Mouse (Mus musculus): ENCODE data around the gene Fsd1.
"Not testable (repeated sequence)": the region's sequence is repeated elsewhere in the genome, so short reads cannot be mapped to it uniquely, and the experiment has no call there.

Fsd1 gene

GRCm38 (mm10) chr17:55986030-55986961, at the start of gene Fsd1:
Fsd1 (plus strand) TSS chr17:55986509.
- no peak for DNase-seq

DNA sequence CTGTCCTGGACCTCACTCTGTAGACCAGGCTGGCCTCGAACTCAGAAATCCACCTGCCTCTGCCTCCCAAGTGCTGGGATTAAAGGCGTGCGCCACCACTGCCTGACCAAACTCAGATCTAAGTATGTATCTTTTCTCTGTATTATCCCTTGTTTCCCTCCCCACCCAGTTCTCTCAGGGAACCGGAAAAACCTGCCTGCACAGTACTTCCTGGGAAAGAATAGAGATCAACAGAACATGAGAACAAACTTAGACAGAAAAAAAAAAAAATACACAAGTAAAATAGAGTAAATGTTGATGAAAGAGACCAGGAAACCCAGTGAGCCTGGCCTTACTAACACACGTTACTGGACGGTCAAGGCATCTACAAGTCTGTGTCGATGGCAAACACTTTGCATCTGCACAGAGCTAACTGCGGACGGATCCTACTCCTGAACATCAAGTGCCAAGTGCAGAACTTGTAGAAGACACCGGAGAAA, 41.9 kb upstream of the Fsd1 start:
- not testable (repeated sequence) for DNase-seq

- peak; percentile 96 for DNase-seq
Observed at GRCm38 (mm10) chr17:55944866-55945682, 41.2 kb upstream of the Fsd1 start.

DNA sequence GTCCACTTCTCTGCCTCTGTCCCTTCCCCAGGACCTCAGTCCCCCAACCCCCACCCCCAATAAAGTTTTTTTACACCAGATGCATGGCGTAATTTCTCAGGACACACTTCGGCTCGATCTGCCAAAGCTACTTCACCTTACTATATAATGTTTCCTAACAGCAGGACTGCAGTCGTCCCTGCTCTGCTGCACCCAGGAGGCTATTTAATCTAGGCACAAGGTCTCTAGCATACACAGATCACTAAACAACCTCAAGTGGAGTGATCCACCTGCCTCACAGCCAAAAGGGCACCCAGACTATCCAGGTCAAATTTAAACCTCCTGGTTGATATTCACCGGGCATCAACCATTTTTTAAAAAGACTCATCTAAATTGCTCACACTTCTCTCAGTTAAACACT, 40.6 kb upstream of the Fsd1 start:
- DNase-seq: no peak

- DNase-seq: no peak
Observed at GRCm38 (mm10) chr17:55948647-55949046, 37.7 kb upstream of the Fsd1 start.

DNA sequence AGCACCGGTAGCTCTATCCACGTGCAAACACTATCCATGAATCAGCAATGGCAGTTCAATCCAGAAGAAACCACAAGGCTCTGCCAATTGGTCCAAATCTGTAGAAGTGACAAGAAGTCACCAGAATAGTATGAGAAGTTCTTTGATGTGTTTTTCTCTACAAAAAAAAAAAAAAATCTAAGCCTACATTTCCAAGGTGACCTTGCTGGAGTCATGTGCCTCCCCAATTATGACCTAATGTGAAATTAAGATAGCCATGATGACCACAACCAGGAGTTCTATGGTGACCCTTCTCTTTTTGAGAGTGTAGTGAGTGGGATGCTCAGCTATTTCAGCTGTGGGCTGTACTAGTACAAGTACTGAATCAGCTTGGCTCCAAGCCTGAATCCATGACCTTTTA, 36.9 kb upstream of the Fsd1 start, which contains the start of gene Zfp119b:
Zfp119b (minus strand) TSS at position 101 of the 400 bp plus-strand sequence.
- DNase-seq: no peak

- DNase-seq: no peak
Observed at GRCm38 (mm10) chr17:55950601-55951000, 35.7 kb upstream of the Fsd1 start.

GRCm38 (mm10) chr17:55952041-55952440, 34.3 kb upstream of the Fsd1 start:
- no peak for DNase-seq

- DNase-seq: no peak
Observed at GRCm38 (mm10) chr17:55952447-55953027, 33.8 kb upstream of the Fsd1 start, which contains the start of gene Ebi3. Ebi3 (plus strand) TSS chr17:55952640.

- DNase-seq: no peak
Observed at GRCm38 (mm10) chr17:55953751-55954150, 32.6 kb upstream of the Fsd1 start.

- DNase-seq: no peak
Observed at GRCm38 (mm10) chr17:55954229-55954628, 32.1 kb upstream of the Fsd1 start.

GRCm38 (mm10) chr17:55956129-55956528, 30.2 kb upstream of the Fsd1 start:
- peak; percentile 80 to 83 for DNase-seq

- DNase-seq: no peak
Observed at GRCm38 (mm10) chr17:55956591-55956990, 29.7 kb upstream of the Fsd1 start.

GRCm38 (mm10) chr17:55957168-55957567, 29.1 kb upstream of the Fsd1 start:
- DNase-seq: peak; percentile 49 to 78

DNA sequence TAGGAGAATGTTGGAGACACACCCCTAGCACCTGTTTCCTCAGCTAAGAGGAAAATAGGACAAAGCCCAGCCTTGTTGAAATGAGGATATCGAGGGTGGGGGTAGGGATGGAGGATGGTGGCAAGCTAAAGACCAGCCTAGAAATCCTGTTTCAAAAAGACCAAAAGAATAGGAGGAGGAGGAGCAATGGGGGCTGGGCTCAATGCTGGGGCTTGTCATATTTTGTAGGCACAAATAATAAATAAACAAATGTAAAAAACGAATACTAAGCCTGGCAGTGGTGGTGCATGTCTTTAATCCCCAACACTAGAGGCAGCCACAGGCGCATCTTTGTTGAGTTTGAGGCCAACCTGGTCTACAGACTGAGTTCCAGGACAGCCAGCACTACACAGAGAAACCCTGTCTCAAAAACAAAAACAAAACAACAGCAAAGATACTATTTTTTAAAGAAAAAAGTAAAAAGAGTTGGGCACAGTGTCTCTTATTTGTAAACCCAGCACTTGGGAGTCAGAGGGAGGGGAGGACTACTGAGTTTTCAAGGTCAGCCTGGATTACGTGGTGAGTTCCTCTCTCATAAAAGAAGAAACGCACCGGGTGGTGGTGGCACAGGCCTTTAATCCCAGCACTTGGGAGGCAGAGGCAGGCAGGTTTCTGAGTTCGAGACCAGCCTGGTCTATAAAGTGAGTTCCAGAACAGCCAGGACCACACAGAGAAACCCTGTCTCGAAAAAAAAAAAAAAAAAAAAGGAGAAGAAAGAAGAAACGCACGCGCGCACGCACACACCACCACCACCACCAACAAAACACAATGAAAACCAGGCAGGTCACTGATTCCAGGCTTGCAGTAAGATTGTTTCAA, 28.4 kb upstream of the Fsd1 start:
- no peak for DNase-seq

- no peak for DNase-seq
Observed at GRCm38 (mm10) chr17:55958584-55958886, 27.8 kb upstream of the Fsd1 start.

DNA sequence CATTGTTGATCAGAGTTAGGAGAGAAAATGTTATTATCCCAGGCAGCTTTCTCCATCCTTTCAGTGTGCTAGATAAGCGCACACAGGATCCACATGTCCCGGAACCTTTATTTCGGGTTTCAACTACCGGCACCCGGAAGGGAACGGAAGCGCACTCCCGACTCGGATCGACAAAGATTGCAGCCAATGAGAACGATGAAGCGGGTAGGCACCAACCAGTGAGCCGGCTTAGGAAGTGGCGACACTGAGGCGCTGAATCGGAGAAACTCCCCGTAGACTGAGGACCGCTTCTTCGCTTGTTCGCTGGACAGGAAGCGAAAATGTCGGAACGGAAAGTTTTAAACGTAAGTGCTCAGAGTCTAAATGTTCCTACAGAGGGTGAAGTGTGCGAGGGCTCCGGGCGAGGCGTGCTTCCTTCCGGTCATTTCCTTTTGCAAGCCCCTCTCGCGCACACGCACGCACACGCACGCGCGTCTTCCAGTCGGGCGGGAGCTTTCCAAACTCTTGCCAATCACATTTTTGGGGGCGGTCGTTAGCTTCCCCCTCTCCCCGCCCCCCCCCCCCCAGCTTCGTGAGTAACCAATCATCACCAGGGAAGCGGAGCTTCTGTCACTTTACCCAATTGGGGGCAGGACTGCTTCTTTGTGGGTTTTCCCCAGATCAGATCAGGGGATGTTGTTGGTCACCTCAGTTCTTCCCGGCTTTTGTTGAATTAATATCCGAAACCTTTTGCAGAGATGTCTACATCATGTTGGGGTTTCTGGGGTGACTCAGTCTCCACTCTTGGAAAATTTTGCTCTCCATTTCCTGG, 27.2 kb upstream of the Fsd1 start, which contains the start of gene Yju2:
Yju2 (plus strand) TSS at position 182 of the 811 bp plus-strand sequence.
- DNase-seq: peak; percentile 94

DNA sequence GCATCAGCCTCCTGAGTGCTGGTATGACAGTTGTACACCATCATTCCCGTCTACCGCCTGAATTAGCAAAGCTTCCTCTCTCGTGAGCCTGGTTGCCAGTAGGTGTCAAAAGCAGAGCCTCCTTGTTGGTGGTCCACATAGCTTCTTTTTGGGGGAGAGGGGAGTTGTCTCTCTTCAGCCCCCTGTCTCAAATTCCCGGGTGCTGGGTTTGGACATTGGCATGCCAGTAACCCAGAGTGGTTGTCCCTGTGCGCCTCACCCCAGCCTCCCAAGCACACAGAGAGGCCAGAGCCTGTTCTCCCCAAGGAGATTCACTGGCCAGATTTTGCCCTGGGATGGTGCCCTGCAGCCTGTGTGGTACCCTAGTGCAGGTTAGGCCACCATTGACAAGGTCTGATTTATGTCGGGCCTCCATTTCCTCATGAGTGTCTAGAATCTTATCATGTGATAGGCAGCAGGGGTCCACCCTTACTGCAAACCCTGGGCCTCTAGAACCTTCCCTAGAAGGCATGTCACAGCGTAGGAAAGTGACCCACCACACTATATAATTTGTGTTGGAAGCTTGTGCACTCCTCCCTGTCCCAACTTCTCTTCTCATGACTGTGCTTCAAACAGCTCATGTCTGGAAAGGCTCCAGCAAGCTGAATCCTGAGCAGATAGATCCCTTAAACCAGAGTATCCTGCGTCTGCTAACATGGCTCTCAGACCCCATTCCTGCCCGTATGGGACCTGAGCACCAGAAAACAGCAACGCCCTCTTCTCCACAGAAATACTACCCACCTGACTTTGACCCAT, 26.2 kb upstream of the Fsd1 start:
- DNase-seq: no peak

DNA sequence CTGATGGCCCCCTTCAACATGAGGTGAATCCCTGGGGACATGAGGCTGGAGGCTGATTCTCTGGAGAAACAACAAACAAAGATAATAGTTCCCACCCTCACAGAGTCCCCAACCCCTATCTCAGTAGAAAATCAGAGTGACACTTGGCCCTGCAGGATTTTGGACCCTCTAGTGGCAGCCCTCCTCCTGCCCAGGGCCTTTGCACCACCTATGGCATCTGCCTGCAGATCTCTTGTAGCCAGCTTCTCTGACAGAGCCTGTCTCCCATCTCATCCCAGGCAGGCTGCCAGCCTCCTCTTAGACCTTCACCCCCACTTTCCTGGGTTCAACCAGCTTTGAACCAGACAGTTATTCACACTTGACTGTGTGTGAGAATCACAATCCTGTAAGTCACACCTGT, 25.5 kb upstream of the Fsd1 start:
- no peak for DNase-seq

- DNase-seq: no peak
Observed at GRCm38 (mm10) chr17:55961631-55962030, 24.7 kb upstream of the Fsd1 start.

Measured in kidney, adult 8-10 months (tissue).